Mouse (Mus musculus) CH12.LX (cell line): ENCODE measurements around the gene Mrpl35. TPM values are rescaled to one million over a fixed set of nuclear protein-coding genes. Genes with fewer than 3 reads are reported as not detected.

Experiments used
- DNase-seq: peaks from one replicate; pipeline ENCODE4 v3.0.0-alpha.2; 2013; ENCODE audit errors: extremely low read depth
- H3K27ac ChIP-seq: 2 replicates; pipeline ENCODE4 v1.5.1; 2012; ENCODE audit warnings: low read depth, mild to moderate bottlenecking, control low read depth, moderate library complexity; ENCODE audit not compliant: insufficient read depth
- H3K27me3 ChIP-seq: replicated peaks from 2 replicates; pipeline ENCODE3; 2012; ENCODE audit warnings: inconsistent platforms
- H3K36me3 ChIP-seq, 2 experiments: replicated peaks in 1 of 2; 2 replicates each; pipeline versions ENCODE3 to v1.6.1; 2012; ENCODE audit warnings: inconsistent platforms in 1 of 2, low read length in 1 of 2, mild to moderate bottlenecking in 1 of 2, mixed read lengths in 1 of 2, moderate library complexity in 1 of 2; ENCODE audit not compliant: control insufficient read depth in 1 of 2, insufficient read depth in 1 of 2
- H3K4me1 ChIP-seq, 2 experiments: 2 replicates each; pipeline ENCODE4 v1.6.1; 2012; ENCODE audit warnings: inconsistent platforms in 1 of 2, moderate library complexity in 1 of 2; ENCODE audit not compliant: insufficient read depth in 2 of 2, control insufficient read depth in 1 of 2
- H3K4me2 ChIP-seq: 2 replicates; pipeline ENCODE4 v1.6.1; 2012; ENCODE audit warnings: low read depth, mild to moderate bottlenecking, control low read depth; ENCODE audit not compliant: poor library complexity, insufficient read depth, severe bottlenecking
- H3K4me3 ChIP-seq, 3 experiments: fragments of 150-350 bp in 1 of 3; sonication (generic) in 1 of 3; replicated peaks in 1 of 3; 2 replicates each; pipeline versions ENCODE3 to v1.5.1; 2011 to 2012; ENCODE audit warnings: low read depth in 2 of 3, low read length in 2 of 3, mild to moderate bottlenecking in 2 of 3, moderate library complexity in 2 of 3, control low read depth in 1 of 3, improper control_type of control experiment in 1 of 3, inconsistent platforms in 1 of 3, mixed read lengths in 1 of 3; ENCODE audit not compliant: poor library complexity in 1 of 3
- H3K79me2 ChIP-seq: replicated peaks from 2 replicates; pipeline ENCODE4 v1.6.1; 2012; ENCODE audit warnings: mild to moderate bottlenecking, moderate library complexity; ENCODE audit not compliant: control insufficient read depth, poor library complexity, insufficient read depth, severe bottlenecking; ENCODE audit errors: extremely low read depth
- H3K9ac ChIP-seq: 2 replicates; pipeline ENCODE4 v1.6.1; 2012; ENCODE audit warnings: low read depth, mild to moderate bottlenecking, control low read depth, moderate library complexity; ENCODE audit not compliant: insufficient read depth
- H3K9me3 ChIP-seq: replicated peaks from 2 replicates; pipeline ENCODE3; 2012; ENCODE audit warnings: low read length, inconsistent platforms, mixed read lengths
- BHLHE40 ChIP-seq: IDR thresholded peaks from 2 replicates; pipeline ENCODE4 v1.6.1; 2011; ENCODE audit warnings: mild to moderate bottlenecking, low read depth, low read length, improper control_type of control experiment
- CTCF ChIP-seq, 2 experiments: IDR thresholded peaks in 1 of 2; conservative IDR thresholded peaks in 1 of 2; 2 replicates each; pipeline ENCODE4 v1.5.1; 2011 to 2012; ENCODE audit warnings: low read depth in 2 of 2, low read length in 2 of 2, improper control_type of control experiment in 1 of 2, inconsistent platforms in 1 of 2, mild to moderate bottlenecking in 1 of 2, moderate library complexity in 1 of 2
- ETS1 ChIP-seq: conservative IDR thresholded peaks from 2 replicates; pipeline ENCODE4 v1.6.1; 2012; ENCODE audit warnings: low read depth, mild to moderate bottlenecking, inconsistent platforms, low read length, improper control_type of control experiment, moderate library complexity
- IRF4 ChIP-seq: IDR thresholded peaks from 2 replicates; pipeline ENCODE4 v1.6.1; 2014; ENCODE audit warnings: low read depth, mild to moderate bottlenecking, inconsistent platforms, low read length, improper control_type of control experiment
- JUN ChIP-seq: IDR thresholded peaks from 2 replicates; pipeline ENCODE4 v1.6.1; 2011; ENCODE audit warnings: low read depth, mild to moderate bottlenecking, low read length, improper control_type of control experiment, moderate library complexity; ENCODE audit not compliant: insufficient read depth
- JUND ChIP-seq: conservative IDR thresholded peaks from 2 replicates; pipeline ENCODE4 v1.6.1; 2011; ENCODE audit warnings: low read depth, low read length, improper control_type of control experiment
- KAT2A ChIP-seq: IDR thresholded peaks from 2 replicates; pipeline ENCODE4 v1.6.1; 2012; ENCODE audit warnings: low read length, improper control_type of control experiment, inconsistent platforms; ENCODE audit not compliant: insufficient replicate concordance
- MAFK ChIP-seq: IDR thresholded peaks from 2 replicates; pipeline ENCODE4 v1.6.1; 2011; ENCODE audit warnings: low read length, improper control_type of control experiment; ENCODE audit not compliant: insufficient replicate concordance
- MXI1 ChIP-seq: IDR thresholded peaks from 2 replicates; pipeline ENCODE4 v1.6.1; 2011; ENCODE audit warnings: mild to moderate bottlenecking, low read depth, low read length, improper control_type of control experiment
- MYC ChIP-seq: IDR thresholded peaks from 2 replicates; pipeline ENCODE4 v1.6.1; 2011; ENCODE audit warnings: low read depth, mild to moderate bottlenecking, improper control_type of control experiment, low read length
- POLR2AphosphoS2 ChIP-seq: IDR thresholded peaks from 2 replicates; pipeline ENCODE4 v1.6.1; 2011; ENCODE audit warnings: low read depth, low read length, improper control_type of control experiment
- RCOR1 ChIP-seq: conservative IDR thresholded peaks from 2 replicates; pipeline ENCODE4 v1.6.1; 2012; ENCODE audit warnings: low read depth, mild to moderate bottlenecking, inconsistent platforms, low read length, improper control_type of control experiment
- USF1 ChIP-seq: IDR thresholded peaks from 2 replicates; pipeline ENCODE4 v1.6.1; 2014; ENCODE audit warnings: low read depth, mild to moderate bottlenecking, inconsistent platforms, low read length, improper control_type of control experiment
- dilution Hi-C: fragments of 300-500 bp; cut with MboI; formaldehyde crosslinking; loops from 2 replicates; pipeline ENCODE4 v1.14.3; 2020; ENCODE audit warnings: low sequenced_read_pairs; ENCODE audit not compliant: extremely low pct_unique_long_range_greater_than_20kb, extremely low pct_ligation_motif_present
- in situ Hi-C: fragments of 300-500 bp; cut with MboI; formaldehyde crosslinking; loops from 3 replicates; pipeline ENCODE4 v1.14.3; 2019; ENCODE audit warnings: low sequenced_read_pairs, low pct_ligation_motif_present, low pct_unique_long_range_greater_than_20kb, mixed read lengths
- polyA plus RNA-seq: library from polyadenylated mRNA; unstranded; fragments of >175 nt; gene quantifications from 2 replicates; pipeline ENCODE4 v1.2.1, GENCODE M21; 2012; ENCODE audit warnings: low read depth; ENCODE audit not compliant: insufficient read length
- total RNA-seq, 2 experiments: library from RNA; depleted of rRNA; stranded (reverse); fragments of 300-350 nt in 1 of 2; fragments of >200 nt in 1 of 2; gene quantifications; 2 replicates each; pipeline ENCODE4 v1.2.3; 2012 to 2014

Gene Mrpl35
- total and polyA plus RNA-seq, 3 experiments = 36.3 to 82.7 (median 54.2) TPM

DNA sequence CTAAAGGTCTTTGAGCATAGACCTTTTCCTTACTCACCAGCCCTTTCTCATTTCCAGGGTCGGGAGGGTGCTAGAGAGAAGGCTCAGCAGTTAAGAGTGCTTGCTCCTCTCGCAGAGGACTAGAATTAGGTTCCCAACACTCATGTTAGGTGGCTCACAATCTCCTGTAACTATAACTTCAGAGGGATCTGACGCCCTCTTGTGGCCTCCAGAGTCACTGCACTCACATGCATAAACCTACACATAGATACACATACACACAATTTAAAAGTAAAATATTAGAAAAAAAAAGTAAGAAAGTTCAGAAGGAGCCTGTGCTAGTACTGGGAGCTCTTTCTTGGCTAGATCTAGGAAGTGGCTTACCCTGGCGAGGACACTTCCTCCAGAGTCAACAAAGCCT, 55.5 kb downstream of the Mrpl35 start:
- DNase-seq = no peak
- Histone ChIP-seq H3K9ac (no peak overlapping the region), H3K9me3 (peaks cover 3% of the 10 kb centered on the region), H3K4me1 (no peaks in the 10 kb centered on the region), H3K79me2 (no peaks in the 10 kb centered on the region), H3K27ac (no peak overlapping the region), H3K27me3 (no peaks in the 10 kb centered on the region), H3K4me3 (no peak overlapping the region), H3K4me2 (no peak overlapping the region), H3K36me3 (no peaks in the 10 kb centered on the region)
- in situ Hi-C loops (loop anchor here (10.0 kb wide), 1 partner anchor 86 kb away; no protein-coding TSS in a partner anchor), dilution Hi-C loops (no loop called here)
- no peak for TF ChIP-seq POLR2AphosphoS2
- TF ChIP-seq IRF4 = no peak
- TF ChIP-seq ETS1 = no peak
- no peak for TF ChIP-seq MYC
- TF ChIP-seq CTCF (conservative IDR thresholded peaks at IDR 0.05 in 1 of 2, IDR thresholded peaks at IDR 0.05 in 1 of 2; ENCODE audit: low read depth in 2 of 2, low read length in 2 of 2) = peak; percentile 21 to 40; a peak in 3 of 4 replicates
- no peak for TF ChIP-seq USF1
- no peak for TF ChIP-seq KAT2A

DNA sequence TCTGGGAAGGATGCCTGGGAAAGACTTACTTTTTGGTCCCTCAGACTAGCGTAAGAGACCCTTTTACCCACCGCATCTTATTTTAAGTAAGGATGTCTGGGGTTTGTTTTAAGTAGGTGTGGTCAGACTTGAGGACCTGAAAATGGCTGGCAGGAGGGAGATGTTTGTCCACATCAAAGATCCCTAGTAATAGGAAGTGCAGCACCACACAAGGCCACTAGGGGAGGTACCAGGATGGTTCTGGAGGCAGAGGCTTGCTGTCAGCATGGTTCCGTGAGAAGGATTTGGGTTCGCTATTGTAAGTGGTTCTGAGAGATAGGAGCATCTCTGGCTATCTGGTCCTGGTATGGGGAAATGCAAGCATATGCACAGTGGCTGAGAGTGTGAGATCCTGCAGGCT, 55.9 kb downstream of the Mrpl35 start:
- no peaks in the 10 kb centered on the region for H3K36me3 ChIP-seq
- no peaks in the 10 kb centered on the region for H3K79me2 ChIP-seq
- TF ChIP-seq BHLHE40 (no peak), ETS1 (no peak), MXI1 (no peak), RCOR1 (no peak), POLR2AphosphoS2 (no peak), MAFK (no peak), JUN (no peak), USF1 (no peak), JUND (no peak)
- H3K9ac ChIP-seq = no peak overlapping the region
- DNase-seq = no peak
- H3K4me2 ChIP-seq = no peak overlapping the region
- dilution Hi-C loops = no loop called here
- no peaks in the 10 kb centered on the region for H3K27me3 ChIP-seq
- H3K4me1 ChIP-seq = no peaks in the 10 kb centered on the region
- H3K9me3 ChIP-seq = peaks cover 3% of the 10 kb centered on the region
- in situ Hi-C loops = loop anchor here (10.0 kb wide), 1 partner anchor 86 kb away; no protein-coding TSS in a partner anchor
- H3K4me3 ChIP-seq = no peak overlapping the region
- no peak overlapping the region for H3K27ac ChIP-seq
